Mouse (Mus musculus) heart, adult 2 months (tissue): ENCODE data around the gene Tmem50a. TPM values are rescaled to one million over a fixed set of nuclear protein-coding genes. Genes with fewer than 3 reads are reported as not detected.
A peak's percentile ranks its signal among the peaks of the same experiment; 100 is the strongest.

Source experiments
- DNase-seq, 2 experiments: peaks; one replicate each; pipeline ENCODE4 v3.0.0; 2021
- H3K27ac ChIP-seq: fragments of 200-600 bp; 2 replicates; pipeline ENCODE4 v1.8.1; 2022
- H3K27me3 ChIP-seq: fragments of 200-500 bp; 2 replicates; pipeline ENCODE4 v1.6.1; 2012; ENCODE audit warnings: mild to moderate bottlenecking, low read length, inconsistent platforms, mixed read lengths; ENCODE audit not compliant: control insufficient read depth, insufficient read depth
- H3K36me3 ChIP-seq: fragments of 200-500 bp; 2 replicates; pipeline ENCODE4 v1.6.1; 2012; ENCODE audit warnings: low read length, inconsistent platforms; ENCODE audit not compliant: control insufficient read depth, insufficient read depth
- H3K4me1 ChIP-seq: fragments of 200-500 bp; 2 replicates; pipeline ENCODE4 v1.6.1; 2011; ENCODE audit warnings: low read length; ENCODE audit not compliant: control insufficient read depth, insufficient read depth
- H3K4me3 ChIP-seq: fragments of 200-600 bp; 2 replicates; pipeline ENCODE4 v1.8.1; 2022
- H3K79me2 ChIP-seq: fragments of 200-500 bp; replicated peaks from 2 replicates; pipeline ENCODE4 v1.6.1; 2012; ENCODE audit warnings: mild to moderate bottlenecking, inconsistent platforms, low read length, moderate library complexity, mixed read lengths; ENCODE audit not compliant: control insufficient read depth, insufficient read depth
- H3K9ac ChIP-seq: fragments of 200-500 bp; 2 replicates; pipeline ENCODE4 v1.6.1; 2012; ENCODE audit warnings: low read depth, mild to moderate bottlenecking, control low read depth, inconsistent platforms, low read length, mixed read lengths
- CTCF ChIP-seq: fragments of 200-600 bp; IDR thresholded peaks from 2 replicates; pipeline ENCODE4 v1.8.1; 2022; ENCODE audit warnings: antibody characterized with exemption, mild to moderate bottlenecking, moderate library complexity
- EP300 ChIP-seq: fragments of 200-500 bp; IDR thresholded peaks from 2 replicates; pipeline ENCODE4 v1.6.1; 2011; ENCODE audit warnings: low read depth, low read length, control low read depth; ENCODE audit not compliant: insufficient read depth
- POLR2A ChIP-seq: fragments of 200-500 bp; IDR thresholded peaks from 2 replicates; pipeline ENCODE4 v1.6.1; 2011; ENCODE audit warnings: mild to moderate bottlenecking, low read depth, low read length, control low read depth; ENCODE audit not compliant: insufficient read depth
- WGBS: fragments of 180-500 bp; shearing (Covaris S2); methylation state at CpG from one replicate; pipeline ENCODE4 v1.1.7; 2018; 5-methylcytosine and 5-hydroxymethylcytosine counted together
- intact Hi-C: fragments of 180-260 bp; cut with DNase I; formaldehyde crosslinking; loops from one replicate; pipeline ENCODE4 v1.15.1; 2025
- polyA plus RNA-seq: library from polyadenylated mRNA; depleted of rRNA; stranded (reverse); fragments of >200 nt; gene quantifications from 2 replicates; pipeline ENCODE4 v1.2.3, GENCODE M21; 2012
- total RNA-seq, 2 experiments: library from RNA; stranded (reverse); gene quantifications; 2 replicates each; pipeline ENCODE4 v1.2.3; 2021

Gene Tmem50a
- total and polyA plus RNA-seq, 3 experiments: 59.3 to 81.8 (median 69.2) TPM

- Histone ChIP-seq H3K4me3 (no peak overlapping the region), H3K4me1 (peaks cover 3% of the 10 kb centered on the region), H3K9ac (no peak overlapping the region), H3K79me2 (peaks cover 3% of the 10 kb centered on the region; the same call in 1 of the 2 replicates), H3K27ac (no peak overlapping the region), H3K36me3 (peaks cover 6% of the 10 kb centered on the region), H3K27me3 (no peaks in the 10 kb centered on the region)
- WGBS: 81% methylated on average over 3 of the region's 3 CpGs
- intact Hi-C loops: loop anchor here (5.0 kb wide), 1 partner anchor 52 kb away; no protein-coding TSS in a partner anchor
- TF ChIP-seq EP300 (no peak), CTCF (no peak), POLR2A (no peak)
- no peak for DNase-seq
These were observed 59.5 kb downstream of the Tmem50a start for GRCm38 (mm10) chr4:134855371-134855770.

GRCm38 (mm10) chr4:134853637-134854485 lies 61.0 kb downstream of the Tmem50a start:
- Histone ChIP-seq H3K79me2 (peaks cover 3% of the 10 kb centered on the region; the same call in 1 of the 2 replicates), H3K4me3 (peak overlapping the region; percentile 79), H3K4me1 (peaks cover 3% of the 10 kb centered on the region), H3K9ac (peak overlapping the region; percentile 73), H3K36me3 (peaks cover 6% of the 10 kb centered on the region), H3K27me3 (no peaks in the 10 kb centered on the region), H3K27ac (peak overlapping the region; percentile 95)
- WGBS: 1% methylated on average over 89 of the region's 91 CpGs
- TF ChIP-seq POLR2A (peak; percentile 76), CTCF (no peak), EP300 (no peak)
- intact Hi-C loops: no loop called here
- peak; percentile 96 for DNase-seq

- peak; percentile 100 for DNase-seq
- Histone ChIP-seq H3K79me2 (peaks cover 3% of the 10 kb centered on the region; the same call in 1 of the 2 replicates), H3K27ac (peak within 1 kb of the TSS; percentile 95), H3K9ac (peak within 1 kb of the TSS; percentile 100), H3K4me1 (peaks cover 4% of the 10 kb centered on the region), H3K36me3 (peaks cover 6% of the 10 kb centered on the region), H3K4me3 (peak within 1 kb of the TSS; percentile 79), H3K27me3 (no peaks in the 10 kb centered on the region)
- intact Hi-C loops: no loop called here
- WGBS: under 1% methylated on average over 38 of the region's 38 CpGs
- TF ChIP-seq CTCF: no peak
- no peak; the same call in 1 of the 2 replicates for TF ChIP-seq POLR2A
- TF ChIP-seq EP300: no peak
These were observed 61.6 kb downstream of the Tmem50a start, which contains the start of gene Maco1 for GRCm38 (mm10) chr4:134853259-134853636. Maco1 (minus strand) TSS chr4:134853345.

- H3K27me3 ChIP-seq: no peaks in the 10 kb centered on the region
- no peak for DNase-seq
- H3K4me1 ChIP-seq: peaks cover 7% of the 10 kb centered on the region
- peaks cover 3% of the 10 kb centered on the region; the same call in 1 of the 2 replicates for H3K79me2 ChIP-seq
- intact Hi-C loops: no loop called here
- H3K4me3 ChIP-seq: peak overlapping the region; percentile 79
- H3K9ac ChIP-seq: peak overlapping the region; percentile 100
- WGBS: under 1% methylated on average over 104 of the region's 106 CpGs
- peaks cover 11% of the 10 kb centered on the region for H3K36me3 ChIP-seq
- 0 out of 2 replicates have a peak, but pooled peaks have one; percentile 2 for TF ChIP-seq CTCF
- no peak for TF ChIP-seq POLR2A
- H3K27ac ChIP-seq: peak overlapping the region; percentile 90
These were observed 62.2 kb downstream of the Tmem50a start for GRCm38 (mm10) chr4:134852438-134853255.

GRCm38 (mm10) chr4:134851876-134852275 lies 62.9 kb downstream of the Tmem50a start:
- WGBS: 20% methylated on average over 14 of the region's 14 CpGs
- Histone ChIP-seq H3K4me1 (peaks cover 8% of the 10 kb centered on the region), H3K4me3 (peak overlapping the region; percentile 79), H3K36me3 (peaks cover 11% of the 10 kb centered on the region), H3K27me3 (no peaks in the 10 kb centered on the region), H3K79me2 (peaks cover 3% of the 10 kb centered on the region; the same call in 1 of the 2 replicates), H3K27ac (no peak overlapping the region; the same call in 1 of the 2 replicates), H3K9ac (peak overlapping the region; percentile 56)
- intact Hi-C loops: no loop called here
- no peak for TF ChIP-seq EP300
- TF ChIP-seq CTCF: no peak
- TF ChIP-seq POLR2A: no peak
- no peak for DNase-seq
